Mouse (Mus musculus): ENCODE measurements around the gene Gprc5d.

Gprc5d gene

DNA sequence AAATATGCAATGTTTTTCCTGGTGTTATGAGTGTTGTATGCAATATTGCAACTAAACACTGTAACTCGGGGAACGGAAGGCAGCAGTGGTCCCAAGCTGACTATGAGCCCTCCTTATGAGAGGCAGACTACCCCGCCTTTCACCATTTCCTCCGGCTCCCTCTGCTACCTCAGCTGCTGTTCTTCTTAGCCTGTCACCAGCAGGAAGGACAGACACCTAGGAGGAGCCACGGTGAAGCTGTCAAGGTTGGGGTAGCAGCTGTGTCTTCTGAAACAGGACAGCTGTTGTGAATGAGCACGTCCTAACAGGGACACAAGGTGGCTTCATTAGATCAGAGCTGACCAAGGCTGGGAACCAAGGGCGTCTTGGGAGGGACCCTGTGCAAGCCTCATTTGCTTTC, 20.1 kb upstream of the Gprc5d start:
- in situ Hi-C loops (cut with MboI; ENCODE audit: unreplicated experiment in 2 of 2): loop anchor here in 1 of 2 experiments (25.0 kb wide), 1 partner anchor 701 kb away; no protein-coding TSS in a partner anchor

DNA sequence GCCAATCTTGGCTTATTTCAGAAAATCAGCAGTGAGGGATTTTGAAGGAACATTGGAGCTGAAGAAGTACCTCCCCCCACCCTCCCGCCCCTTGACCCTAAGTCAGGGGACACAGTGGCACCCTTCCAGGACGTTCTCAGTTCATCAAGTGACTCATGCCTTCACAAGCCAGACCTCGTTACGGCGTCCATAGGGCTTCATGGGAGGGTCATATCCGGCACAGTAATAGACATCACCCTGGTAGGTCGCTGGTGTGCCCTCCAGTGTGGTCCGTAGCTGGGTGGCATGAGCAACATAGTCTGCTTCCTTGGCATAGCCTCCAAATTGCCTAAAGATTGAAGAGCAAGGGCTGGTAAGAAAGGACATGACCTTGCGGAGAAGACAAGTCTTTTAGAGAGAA, 19.7 kb upstream of the Gprc5d start:
- in situ Hi-C loops (cut with MboI; ENCODE audit: unreplicated experiment in 2 of 2): loop anchor here in 1 of 2 experiments (25.0 kb wide), 1 partner anchor 700 kb away; no protein-coding TSS in a partner anchor

DNA sequence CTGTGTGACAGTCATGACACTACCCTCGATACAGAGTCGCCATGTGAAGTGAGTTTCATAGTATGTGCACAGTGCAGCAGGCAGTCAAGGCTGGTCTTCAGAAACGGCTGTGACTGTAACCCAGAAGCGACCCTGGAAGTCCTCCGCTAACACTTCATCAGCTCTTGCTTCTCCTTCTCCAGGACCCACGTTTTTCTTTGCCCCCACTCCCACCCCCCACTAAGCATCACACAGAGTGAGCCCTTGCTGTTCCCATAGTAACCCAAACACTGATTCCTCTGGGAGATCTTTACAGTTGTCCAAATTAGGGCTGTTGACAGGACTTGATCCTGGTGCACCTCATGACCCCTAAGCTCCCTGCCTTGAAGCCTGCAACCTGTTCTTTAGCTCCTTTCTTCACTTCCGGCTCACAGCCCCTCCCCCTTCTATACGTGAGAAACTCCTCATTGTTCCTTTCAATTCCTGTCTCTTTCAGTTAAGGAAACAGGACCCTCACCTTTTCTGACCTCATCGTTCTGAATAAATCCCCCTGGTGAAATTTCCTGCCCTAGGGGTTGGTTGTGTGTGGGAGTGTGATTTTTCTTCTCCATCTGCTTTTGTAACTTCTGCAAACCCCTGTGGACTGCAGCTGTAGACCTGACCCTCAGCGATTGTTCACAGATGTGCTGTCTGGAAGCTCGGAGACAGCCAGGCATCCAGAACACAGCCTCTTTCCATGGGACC, 18.5 kb upstream of the Gprc5d start:
- in situ Hi-C loops (cut with MboI; ENCODE audit: unreplicated experiment in 2 of 2): loop anchor here in 1 of 2 experiments (25.0 kb wide), 1 partner anchor 699 kb away; no protein-coding TSS in a partner anchor

DNA sequence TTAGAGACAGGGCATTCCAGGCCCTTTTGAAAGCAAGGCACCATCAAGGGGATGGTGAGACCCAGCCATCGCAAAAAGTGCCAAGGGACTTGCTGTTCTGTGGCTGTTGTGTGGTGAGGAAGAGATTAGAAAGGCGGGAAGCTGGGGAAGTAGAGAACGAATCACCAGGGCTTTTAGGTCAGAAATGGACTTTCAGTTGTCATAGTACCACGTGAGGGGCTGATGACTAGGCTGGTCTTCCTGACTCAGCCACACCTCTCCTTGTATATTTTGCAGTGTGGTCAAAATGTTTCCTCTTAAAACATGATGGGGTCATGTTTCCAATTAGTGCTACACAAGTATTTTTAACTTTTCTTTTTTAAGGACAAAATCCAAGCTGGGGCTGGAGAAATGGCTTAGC, 17.7 kb upstream of the Gprc5d start:
- in situ Hi-C loops (cut with MboI; ENCODE audit: unreplicated experiment in 2 of 2): loop anchor here in 1 of 2 experiments (25.0 kb wide), 1 partner anchor 698 kb away; no protein-coding TSS in a partner anchor

DNA sequence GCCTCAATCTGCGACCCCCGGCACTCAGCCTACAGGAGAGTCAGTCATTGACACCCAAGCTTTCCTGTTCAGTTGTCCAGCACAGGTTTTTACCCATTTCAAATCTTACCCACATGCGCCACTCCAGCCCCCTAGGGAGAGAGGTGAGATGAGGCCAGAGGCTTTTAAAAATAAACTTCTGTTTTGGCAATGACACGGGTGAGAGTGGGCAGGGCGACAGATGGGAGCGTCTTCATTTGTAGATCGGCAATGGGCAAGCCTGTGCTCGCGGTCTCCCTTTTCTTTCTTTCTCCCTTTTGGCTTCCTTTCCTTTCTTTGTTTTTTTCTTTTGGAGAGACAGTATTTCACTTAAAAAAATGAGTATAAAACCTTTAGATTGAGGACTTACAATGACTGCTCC, 15.4 kb upstream of the Gprc5d start:
- in situ Hi-C loops (cut with MboI; ENCODE audit: unreplicated experiment in 2 of 2): loop anchor here in 1 of 2 experiments (25.0 kb wide), 1 partner anchor 696 kb away; no protein-coding TSS in a partner anchor

DNA sequence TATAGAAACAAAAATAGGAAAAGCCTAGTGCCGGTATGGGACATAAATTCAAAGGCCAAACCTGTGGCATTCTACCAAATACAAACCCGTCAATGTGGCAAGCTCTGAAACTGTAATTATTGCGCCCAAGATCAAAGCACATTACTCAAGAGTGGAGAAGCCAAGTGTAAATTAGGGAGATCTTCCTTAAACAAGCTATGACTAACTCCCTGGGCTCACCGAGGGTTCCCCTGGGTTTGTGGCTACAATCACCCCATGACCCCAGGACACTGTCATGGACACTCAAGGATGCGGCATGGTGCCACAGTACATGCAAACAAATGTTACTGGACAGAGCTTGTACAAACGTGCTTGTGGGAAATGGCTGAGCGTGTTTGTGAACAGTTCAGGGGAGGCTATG, 15.0 kb upstream of the Gprc5d start:
- in situ Hi-C loops (cut with MboI; ENCODE audit: unreplicated experiment in 2 of 2): loop anchor here in 1 of 2 experiments (25.0 kb wide), 1 partner anchor 696 kb away; no protein-coding TSS in a partner anchor

DNA sequence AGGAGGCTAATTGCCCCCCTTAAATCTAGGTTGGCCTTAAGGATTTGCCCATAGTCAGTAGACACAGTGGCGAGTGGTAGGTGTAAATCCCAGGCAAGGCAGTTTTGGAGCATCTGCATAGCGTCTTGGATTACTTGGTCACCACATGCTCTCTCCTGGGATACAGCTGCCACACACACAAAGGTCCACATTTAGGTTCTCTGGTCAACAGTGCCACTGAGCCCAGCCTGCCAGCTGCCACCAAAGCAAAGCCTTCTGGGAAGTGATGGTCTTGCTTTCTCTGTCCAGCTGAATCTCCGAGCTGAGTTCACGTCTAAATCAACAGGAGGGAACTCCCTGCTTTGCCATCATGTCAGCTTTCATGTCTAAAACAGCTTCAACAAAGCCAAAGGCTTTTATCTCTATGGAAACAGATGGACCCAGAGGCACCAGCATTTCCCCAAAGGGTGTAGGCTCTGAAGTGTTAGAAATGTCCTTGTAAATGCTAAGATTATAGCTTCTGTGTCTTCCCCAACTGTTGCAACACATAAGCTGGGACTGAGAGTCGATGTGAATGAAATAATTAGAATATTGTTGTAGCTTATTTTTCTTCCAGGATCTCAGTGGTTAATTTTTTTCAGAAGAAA, 6.8 kb upstream of the Gprc5d start:
- in situ Hi-C loops (cut with MboI; ENCODE audit: unreplicated experiment in 2 of 2): loop anchor here in 1 of 2 experiments (25.0 kb wide), 1 partner anchor 688 kb away; no protein-coding TSS in a partner anchor

DNA sequence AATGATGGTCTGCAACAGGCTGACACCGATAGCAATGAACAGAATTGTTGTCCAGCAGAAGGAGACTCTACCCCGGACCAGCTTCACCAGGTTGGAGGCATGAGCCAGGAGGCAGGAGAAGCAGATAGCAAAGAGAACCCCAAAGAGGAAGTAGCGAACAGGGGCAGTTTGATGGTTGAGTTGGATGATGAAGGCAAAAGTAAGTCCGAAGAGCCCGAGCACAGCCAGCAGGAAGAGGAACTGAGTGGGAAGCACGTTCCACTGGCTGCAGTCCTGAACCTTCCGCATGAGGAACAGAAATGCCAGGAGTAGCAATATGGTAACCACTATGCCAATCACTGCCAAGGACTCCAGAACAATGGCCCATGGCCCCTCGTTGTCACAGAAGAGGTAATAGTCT, 1.6 kb downstream of the Gprc5d start:
- in situ Hi-C loops (cut with MboI; ENCODE audit: unreplicated experiment in 2 of 2): no loop called here

DNA sequence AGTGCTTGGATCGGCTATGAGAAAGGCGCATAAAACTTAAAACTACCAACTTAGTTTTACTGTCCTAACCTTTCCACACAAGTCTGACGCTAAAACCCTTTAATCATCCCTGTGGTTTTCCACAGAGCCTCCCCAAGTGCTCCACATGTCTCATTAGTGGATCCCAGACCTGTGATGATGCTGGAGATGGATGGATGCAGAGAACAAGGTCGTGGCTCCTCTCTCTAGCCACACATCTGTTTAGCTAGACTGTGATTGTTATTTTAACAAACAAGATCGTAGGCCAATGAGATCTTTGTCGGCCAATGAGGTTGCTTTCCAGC, 5.0 kb downstream of the Gprc5d start:
- in situ Hi-C loops (cut with MboI; ENCODE audit: unreplicated experiment in 2 of 2): no loop called here

DNA sequence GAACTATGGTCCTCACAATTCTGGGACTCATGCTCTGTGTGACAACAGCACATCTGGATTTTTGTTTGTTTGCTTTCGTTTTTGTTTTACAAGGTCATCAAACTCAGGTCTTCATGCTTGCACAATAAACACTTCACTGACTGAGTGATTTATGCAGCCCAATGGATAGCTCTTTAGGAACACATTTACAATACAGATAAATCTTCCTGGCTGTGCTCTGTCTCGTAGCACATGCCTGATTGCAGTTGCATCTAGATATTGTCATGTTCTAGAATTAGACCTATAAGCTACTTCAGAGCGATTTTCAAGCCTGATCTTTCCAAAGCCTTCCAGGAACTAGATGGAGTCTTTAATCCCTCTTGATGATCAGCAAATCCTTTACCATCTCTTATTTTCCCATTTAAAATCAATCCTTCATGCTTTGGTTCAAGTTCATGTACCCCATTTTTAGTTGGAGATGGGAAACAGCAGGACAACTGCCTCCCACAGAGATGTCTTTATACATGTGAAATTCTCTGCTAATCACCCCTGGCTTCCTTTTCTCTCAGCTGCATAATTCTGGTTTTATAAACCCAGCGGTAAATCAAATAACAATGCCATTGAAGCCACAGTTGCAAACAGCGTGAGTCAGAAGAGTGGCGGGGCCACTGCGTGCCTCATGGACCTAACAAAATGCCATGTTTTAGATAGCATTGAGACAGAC, 5.5 kb downstream of the Gprc5d start:
- in situ Hi-C loops (cut with MboI; ENCODE audit: unreplicated experiment in 2 of 2): no loop called here

DNA sequence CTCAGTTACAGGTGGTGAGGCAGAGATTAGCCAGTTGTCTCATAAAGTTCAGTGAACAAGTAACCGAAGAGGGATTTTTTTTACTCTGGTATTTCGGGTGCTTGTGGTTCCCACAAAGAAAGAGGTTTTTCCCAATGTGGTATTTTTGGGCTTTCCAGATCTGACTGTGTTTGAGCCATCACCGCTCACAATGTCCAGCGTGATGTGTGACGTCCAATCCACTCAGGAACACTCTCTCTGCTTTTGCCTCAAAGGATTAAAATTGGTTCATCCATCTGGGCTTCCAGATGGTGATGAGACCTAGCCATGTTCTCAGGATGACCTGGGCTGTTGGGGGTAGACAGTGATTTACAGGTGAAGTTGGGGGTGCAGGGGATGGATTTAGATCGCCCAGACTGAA, 11.1 kb downstream of the Gprc5d start:
- in situ Hi-C loops (cut with MboI; ENCODE audit: unreplicated experiment in 2 of 2): no loop called here

DNA sequence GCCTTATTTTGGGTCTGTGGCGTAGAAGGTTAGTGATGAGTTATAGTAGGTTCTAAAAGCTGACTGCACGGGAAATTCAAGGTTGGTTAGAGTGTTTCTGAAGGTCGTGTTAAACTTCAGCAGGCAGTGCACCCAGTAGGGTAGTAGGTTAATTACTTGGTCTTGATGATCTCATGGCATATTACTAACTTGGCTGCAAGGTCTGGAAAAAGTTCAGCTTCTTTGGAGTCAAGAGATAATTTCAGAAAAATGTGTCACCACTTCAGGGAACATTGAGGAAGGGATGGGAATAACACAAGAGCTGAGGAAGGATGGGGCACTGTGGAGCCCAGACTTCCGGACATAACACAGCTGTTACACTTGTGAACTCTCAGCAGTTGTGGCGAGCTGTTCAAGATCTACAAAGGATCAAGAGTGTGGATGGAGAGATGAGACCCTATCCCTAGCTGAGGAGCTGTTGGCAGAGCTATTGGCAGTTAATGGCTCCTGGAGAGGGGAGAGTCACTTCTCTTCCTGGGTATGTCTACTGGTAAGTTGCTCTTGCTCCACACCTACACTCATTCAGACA, 15.3 kb downstream of the Gprc5d start:
- in situ Hi-C loops (cut with MboI; ENCODE audit: unreplicated experiment in 2 of 2): no loop called here

DNA sequence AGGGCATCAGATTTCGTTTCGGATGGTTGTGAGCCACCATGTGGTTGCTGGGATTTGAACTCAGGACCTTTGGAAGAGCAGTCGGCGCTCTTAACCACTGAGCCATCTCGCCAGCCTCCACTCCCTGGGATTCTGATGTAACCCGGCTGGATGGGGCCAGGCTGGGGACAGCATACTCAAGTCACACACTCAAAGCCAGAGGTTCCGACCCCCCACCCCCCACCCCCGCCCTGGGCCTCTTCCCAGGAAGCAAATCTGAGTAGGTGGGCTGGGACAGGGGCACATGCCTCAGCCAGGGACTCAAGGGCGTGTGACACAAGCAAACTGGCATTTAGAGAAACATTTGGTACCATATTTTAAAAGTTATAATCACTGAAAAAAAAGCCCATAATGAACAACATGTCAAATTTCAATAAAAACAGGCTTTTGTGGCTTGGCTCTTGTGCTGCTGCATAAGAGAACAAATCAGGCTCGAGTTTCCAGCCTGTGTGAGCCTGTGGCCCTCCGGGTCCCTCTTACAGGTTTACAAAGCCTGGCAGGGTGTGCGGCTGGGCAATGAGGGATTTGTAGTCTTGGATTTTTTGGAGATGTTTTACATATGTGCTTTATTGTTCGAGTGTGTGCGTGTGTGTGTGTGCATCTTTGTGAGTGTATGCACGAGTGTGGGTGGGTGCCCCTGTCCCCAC, 17.2 kb downstream of the Gprc5d start:
- in situ Hi-C loops (cut with MboI; ENCODE audit: unreplicated experiment in 2 of 2): no loop called here

DNA sequence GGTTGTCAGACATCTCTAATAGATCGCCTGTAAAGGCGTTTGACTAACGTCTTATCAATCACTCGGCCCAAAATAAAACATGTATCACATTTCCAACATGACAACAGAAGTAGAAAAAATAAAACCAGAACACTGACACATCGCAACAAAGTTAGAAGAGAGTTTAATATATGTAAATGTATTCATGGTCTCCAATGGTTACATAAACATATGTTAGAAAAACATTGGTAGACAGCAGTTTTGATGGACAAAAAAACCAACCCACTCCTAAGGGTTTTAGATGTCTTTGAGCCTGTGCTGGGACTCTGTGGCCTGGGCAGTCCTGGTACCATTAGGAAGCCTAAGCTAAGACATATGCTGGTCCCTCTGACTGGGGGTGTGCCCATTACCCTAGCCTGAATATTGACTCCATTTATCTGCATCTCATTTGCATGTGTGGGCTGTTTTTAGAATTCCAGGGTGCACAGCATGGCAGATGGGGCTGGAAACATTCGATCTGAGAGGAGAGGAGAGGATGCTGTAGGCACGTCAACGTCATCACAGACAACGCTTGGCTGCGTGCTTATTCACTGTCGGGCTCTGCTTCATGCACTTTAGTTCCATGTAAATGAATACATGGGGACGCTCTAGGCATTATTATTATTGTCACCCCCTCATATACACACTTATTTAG, 25.1 kb downstream of the Gprc5d start:
- in situ Hi-C loops (cut with MboI; ENCODE audit: unreplicated experiment in 2 of 2): loop anchor here (5.0 to 25.0 kb wide), 5 partner anchors 154 to 1894 kb away; no protein-coding TSS in a partner anchor

DNA sequence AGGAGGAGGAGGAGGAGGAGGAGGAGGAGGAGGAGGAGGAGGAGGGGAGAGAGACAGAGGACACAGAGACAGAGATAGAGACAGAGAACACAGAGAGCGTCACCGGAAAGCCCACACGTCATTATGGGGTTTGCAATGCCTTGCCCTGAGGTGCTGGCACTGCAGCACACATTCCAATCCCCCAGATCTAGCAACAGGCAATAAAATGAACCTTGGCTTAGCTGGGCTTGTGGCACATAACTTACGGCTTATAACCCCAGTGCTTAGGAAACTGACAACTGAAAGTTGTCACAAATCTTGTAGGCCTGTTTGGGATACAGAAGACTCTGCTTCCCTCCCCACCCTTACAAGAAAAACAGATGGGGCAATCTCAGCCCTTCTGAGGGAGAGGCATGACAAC, 27.4 kb downstream of the Gprc5d start:
- in situ Hi-C loops (cut with MboI; ENCODE audit: unreplicated experiment in 2 of 2): loop anchor here (5.0 to 25.0 kb wide), 5 partner anchors 157 to 1897 kb away; no protein-coding TSS in a partner anchor

DNA sequence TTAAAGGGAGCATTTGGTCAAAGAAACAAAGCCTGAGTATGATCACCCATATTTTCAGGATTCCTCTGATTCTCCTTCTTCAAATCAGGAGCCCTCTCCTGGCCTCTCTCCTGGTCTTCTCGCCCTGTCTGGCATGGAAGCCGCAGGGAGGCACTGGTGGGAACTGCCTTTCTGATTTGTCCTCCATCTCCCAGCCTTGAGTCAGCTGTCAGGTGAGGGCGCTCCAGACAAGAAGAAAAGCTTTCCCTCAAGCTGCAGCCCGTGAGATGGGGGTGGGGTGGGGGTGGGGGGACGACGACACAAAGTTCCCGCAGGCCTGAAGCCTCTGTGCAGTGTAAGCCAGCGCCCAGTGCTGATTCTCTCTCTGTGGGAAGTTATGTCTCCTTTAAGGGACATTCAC, 28.3 kb downstream of the Gprc5d start:
- in situ Hi-C loops (cut with MboI; ENCODE audit: unreplicated experiment in 2 of 2): loop anchor here (5.0 to 25.0 kb wide), 8 partner anchors 155 to 1898 kb away; no protein-coding TSS in a partner anchor

DNA sequence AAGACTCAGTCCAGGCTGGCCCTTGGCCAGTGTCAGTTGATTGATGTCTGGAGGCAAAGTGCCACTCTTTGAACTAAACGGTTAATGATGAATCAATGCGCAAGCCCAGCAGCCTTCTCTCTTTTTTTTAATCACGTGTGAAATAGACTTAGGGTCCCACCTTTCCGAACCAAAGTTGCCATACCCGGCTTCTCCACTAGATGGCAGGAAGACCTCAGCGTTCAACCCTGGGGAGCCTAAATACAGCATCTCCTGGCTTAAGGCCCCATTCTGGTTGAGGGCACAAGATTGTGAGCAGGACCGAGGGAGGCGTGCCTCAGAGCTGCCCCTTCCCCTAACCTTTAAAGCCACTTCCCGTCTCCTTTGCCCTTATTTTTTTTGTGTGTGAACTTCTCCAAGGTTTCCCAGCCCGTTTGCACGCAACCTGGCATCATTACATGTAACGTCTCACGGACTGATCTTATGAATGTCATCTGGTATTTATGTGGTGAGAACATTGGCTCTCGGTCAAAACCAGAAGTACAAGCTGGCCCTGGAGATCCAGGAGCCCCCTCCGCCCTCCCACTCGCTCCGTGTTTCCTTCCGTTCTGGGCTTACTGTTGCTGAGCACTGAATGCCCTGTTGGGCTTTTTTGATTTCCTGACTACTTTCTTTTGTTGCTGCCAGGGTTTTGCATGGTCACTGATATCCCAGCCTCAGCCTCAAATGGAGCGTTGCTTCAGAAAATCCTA, 30.2 kb downstream of the Gprc5d start:
- in situ Hi-C loops (cut with MboI; ENCODE audit: unreplicated experiment in 2 of 2): loop anchor here (5.0 to 25.0 kb wide), 7 partner anchors 157 to 1899 kb away; no protein-coding TSS in a partner anchor

DNA sequence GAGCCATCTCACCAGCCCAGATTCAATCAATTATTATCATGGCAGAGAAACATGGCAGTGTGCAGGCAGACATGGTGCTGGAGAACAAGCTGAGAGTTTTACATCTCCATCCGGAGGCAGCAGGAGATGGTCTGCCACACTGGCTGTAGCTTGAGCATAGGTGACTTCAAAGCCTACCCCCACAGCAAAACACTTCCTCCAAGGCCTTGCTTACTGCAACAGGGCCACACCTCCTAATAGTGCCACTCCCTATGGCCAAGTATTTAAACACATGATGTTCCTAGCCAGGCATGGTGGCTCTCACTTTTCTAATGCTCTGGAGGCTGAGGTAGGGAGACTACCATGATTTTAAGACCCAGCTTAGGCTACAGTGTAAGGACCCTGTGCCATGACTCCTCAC, 32.4 kb downstream of the Gprc5d start:
- in situ Hi-C loops (cut with MboI; ENCODE audit: unreplicated experiment in 2 of 2): loop anchor here (5.0 to 25.0 kb wide), 7 partner anchors 159 to 1902 kb away; no protein-coding TSS in a partner anchor
